Mouse (Mus musculus) liver, adult 2 months (tissue): ENCODE results near the gene Malsu1.

Experiments used
- CTCF ChIP-seq: fragments of 200-500 bp; IDR thresholded peaks from 2 replicates; pipeline ENCODE4 v1.5.1; 2011; ENCODE audit warnings: low read depth, low read length, control low read depth
- POLR2A ChIP-seq: fragments of 200-500 bp; IDR thresholded peaks from 2 replicates; pipeline ENCODE4 v1.6.1; 2011; ENCODE audit warnings: low read length, control low read depth; ENCODE audit not compliant: insufficient read depth; ENCODE audit errors: extremely low read depth

DNA sequence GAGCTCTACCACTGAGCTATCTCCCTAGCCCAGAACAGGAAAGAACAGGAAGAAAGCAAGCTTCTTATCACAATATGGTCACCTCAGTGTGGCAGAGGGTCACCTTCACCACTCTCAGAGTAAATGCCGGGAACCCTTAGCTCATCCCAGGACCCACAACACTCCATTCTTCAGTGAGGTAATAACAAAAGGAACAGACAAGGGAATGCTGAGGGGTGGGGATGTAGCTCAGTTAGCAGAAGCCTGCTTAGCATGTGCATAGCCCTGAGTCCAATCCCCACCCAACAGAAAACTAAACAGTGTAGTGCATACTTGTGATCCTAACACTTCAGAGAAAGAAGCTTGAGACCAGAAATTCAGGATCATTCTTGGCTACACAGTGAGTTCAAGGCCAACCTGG, 25.5 kb downstream of the Malsu1 start:
- TF ChIP-seq CTCF (no peak), POLR2A (no peak)
